Mouse (Mus musculus): ENCODE results near the gene Syvn1.

- TF ChIP-seq USF1 (IDR thresholded peaks at IDR 0.05; ENCODE audit: low read depth, low read length) (no peak), JUND (IDR thresholded peaks at IDR 0.05; ENCODE audit: low read depth, low read length) (no peak), POLR2A (IDR thresholded peaks at IDR 0.05; ENCODE audit: control insufficient read depth in 1 of 2, insufficient read depth in 1 of 2, low read depth in 1 of 2, low read length in 2 of 2, poor library complexity in 1 of 2) (no peak), NRF1 (IDR thresholded peaks at IDR 0.05; ENCODE audit: insufficient read depth, low read depth, low read length, poor library complexity, severe bottlenecking) (peak; percentile 35; the same call in 1 of the 2 replicates), MAZ (IDR thresholded peaks at IDR 0.05; ENCODE audit: low read depth, low read length) (0 out of 2 replicates have a peak, but pooled peaks have one; percentile 9), GATA1 (IDR thresholded peaks at IDR 0.05; ENCODE audit: low read depth, low read length) (no peak), UBTF (IDR thresholded peaks at IDR 0.05; ENCODE audit: borderline replicate concordance, insufficient read depth, low read depth, low read length) (peak; percentile 53; the same call in 1 of the 2 replicates), CTCF (IDR thresholded peaks at IDR 0.05 in 2 of 3, conservative IDR thresholded peaks at IDR 0.05 in 1 of 3; ENCODE audit: control insufficient read depth in 1 of 3, insufficient read depth in 1 of 3, low read depth in 2 of 3, low read length in 3 of 3, poor library complexity in 1 of 3, severe bottlenecking in 1 of 3) (peak in 2 of 3 experiments; percentile 26 to 40; a peak in 3 of 6 replicates), TCF12 (IDR thresholded peaks at IDR 0.05; ENCODE audit: low read depth, low read length) (no peak), USF2 (IDR thresholded peaks at IDR 0.05; ENCODE audit: borderline replicate concordance in 1 of 2, insufficient read depth in 1 of 2, low read depth in 1 of 2, low read length in 2 of 2) (no peak), NELFE (IDR thresholded peaks at IDR 0.05; ENCODE audit: low read depth, low read length) (no peak), SIN3A (IDR thresholded peaks at IDR 0.05; ENCODE audit: low read length) (no peak), EP300 (IDR thresholded peaks at IDR 0.05; ENCODE audit: low read depth in 1 of 2, low read length in 2 of 2) (no peak)
Observed at GRCm38 (mm10) chr19:6015511-6016315, 30.7 kb upstream of the Syvn1 start, which contains the start of gene Capn1.
